Mouse (Mus musculus): Measurements from ENCODE around the gene Asb1. TPM values are rescaled to one million over a fixed set of nuclear protein-coding genes. Genes with fewer than 3 reads are reported as not detected.
A peak's percentile ranks its signal among the peaks of the same experiment; 100 is the strongest.

The Asb1 gene
- polyA plus RNA-seq, 1 experiment = 10.9 TPM

DNA sequence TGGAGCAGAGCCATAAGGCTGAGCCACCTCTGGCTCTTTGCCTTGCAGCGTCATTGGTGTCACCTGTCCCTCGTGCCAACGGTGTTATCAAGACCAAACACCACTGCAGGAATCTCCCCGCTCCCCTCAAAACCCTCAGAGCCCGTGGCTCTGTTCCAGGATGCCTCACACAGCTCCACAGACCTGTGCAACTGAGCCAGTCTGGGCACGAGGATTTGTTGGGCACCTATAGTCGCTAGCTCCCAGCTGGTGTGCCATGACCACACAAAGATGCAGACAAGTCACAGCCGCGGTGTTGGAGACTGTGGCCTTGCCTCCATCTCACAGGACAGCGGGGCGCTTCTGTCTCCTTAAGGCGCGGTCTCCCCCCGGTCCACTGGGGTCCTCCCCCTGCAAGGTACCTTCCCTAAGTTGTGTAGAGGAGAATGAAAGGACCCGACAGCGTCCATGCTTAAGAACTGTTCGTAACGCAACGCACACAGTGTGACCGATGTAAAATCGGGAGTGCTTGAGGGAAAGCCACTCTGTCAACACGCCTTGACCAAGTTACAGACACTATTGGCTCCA, 557 bp upstream of the Asb1 start:
- DNase-seq = no peak
- H3K4me1 ChIP-seq (ENCODE audit: control insufficient read depth, insufficient read depth, low read length) = peaks cover 11% of the 10 kb centered on the region
- H3K4me3 ChIP-seq (replicated peaks; ENCODE audit: extremely low read depth, low read depth, low read length) = peak overlapping the region; percentile 72
- 1% methylated on average over 22 of the region's 22 CpGs for WGBS
- TF ChIP-seq POLR2A (IDR thresholded peaks at IDR 0.05; ENCODE audit: borderline replicate concordance, extremely low read depth, low read depth, low read length) (no peak), CTCF (IDR thresholded peaks at IDR 0.05; ENCODE audit: insufficient read depth, low read length) (no peak)

DNA sequence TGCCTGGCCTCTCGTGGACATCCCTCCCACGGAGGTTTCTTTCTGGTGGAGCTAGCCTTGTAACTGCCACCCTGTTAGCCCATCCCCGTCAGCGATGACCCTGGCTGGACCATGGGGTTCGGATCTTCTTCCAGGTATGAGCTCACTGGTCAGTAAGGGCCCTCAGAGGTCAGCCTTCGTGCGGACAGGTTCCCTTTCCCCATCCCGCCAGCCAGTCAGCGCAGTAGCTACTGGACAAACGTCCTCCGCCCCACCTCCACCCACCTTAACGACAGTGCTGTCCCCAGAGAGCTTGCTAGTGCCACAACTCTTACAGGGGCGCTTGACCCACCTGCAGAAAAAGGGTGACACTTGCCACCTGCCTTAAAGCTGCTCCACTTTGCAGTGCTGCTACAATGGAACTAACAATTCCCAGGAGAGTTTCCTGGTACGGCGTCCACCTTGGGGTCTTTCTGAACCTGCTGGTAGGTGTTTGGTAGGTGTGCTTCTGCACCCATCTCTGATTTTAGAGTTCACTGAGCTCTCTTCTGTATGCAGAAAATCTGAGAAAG, 773 bp downstream of the Asb1 start:
- Histone ChIP-seq H3K4me3 (replicated peaks; ENCODE audit: extremely low read depth, low read depth, low read length) (peak overlapping the region; percentile 72), H3K4me1 (ENCODE audit: control insufficient read depth, insufficient read depth, low read length) (peaks cover 11% of the 10 kb centered on the region)
- DNase-seq = no peak
- no peak for TF ChIP-seq POLR2A (IDR thresholded peaks at IDR 0.05; ENCODE audit: borderline replicate concordance, extremely low read depth, low read depth, low read length)
- no peak for TF ChIP-seq CTCF (IDR thresholded peaks at IDR 0.05; ENCODE audit: insufficient read depth, low read length)
- 18% methylated on average over 15 of the region's 15 CpGs for WGBS

DNA sequence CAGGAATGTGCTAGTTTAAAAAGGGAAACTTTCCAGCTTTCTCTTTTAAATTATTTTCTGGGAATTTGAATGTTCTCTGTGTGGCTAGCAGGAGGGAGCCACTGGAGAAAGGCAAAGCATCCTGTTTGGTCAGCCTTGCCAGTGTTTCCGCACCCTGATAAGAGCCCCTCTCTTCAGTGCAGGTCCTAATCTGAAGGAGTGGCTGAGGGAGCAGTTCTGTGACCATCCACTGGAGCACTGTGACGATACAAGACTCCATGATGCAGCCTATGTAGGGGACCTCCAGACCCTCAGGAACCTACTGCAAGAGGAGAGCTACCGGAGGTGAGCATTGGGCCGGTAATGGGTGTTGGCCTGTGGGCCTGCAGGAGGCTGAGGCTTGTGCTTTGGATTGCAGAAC, 3.6 kb downstream of the Asb1 start:
- WGBS = 81% methylated on average over 4 of the region's 4 CpGs
- DNase-seq = no peak

DNA sequence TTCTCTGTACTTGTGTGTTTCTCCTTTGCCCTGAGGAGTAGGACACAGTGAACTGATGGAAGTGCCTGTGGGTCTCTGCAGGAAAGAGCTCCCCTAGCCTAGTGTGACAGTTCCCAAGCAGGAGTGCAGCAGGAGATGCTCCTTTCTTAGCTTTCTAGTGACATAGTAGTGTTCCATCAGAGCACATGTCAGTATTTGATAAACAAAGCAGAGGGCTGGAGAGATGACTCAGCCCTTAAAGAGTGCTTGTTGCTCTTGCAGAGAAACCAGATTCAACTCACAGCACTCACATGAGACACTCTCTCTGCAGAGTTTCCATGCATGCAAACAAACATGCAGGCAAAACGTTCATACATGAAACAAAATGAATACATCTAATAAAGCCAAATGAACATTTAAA, 4.9 kb downstream of the Asb1 start:
- Histone ChIP-seq H3K4me1 (ENCODE audit: control insufficient read depth, insufficient read depth, low read length) (peaks cover 6% of the 10 kb centered on the region), H3K4me3 (replicated peaks; ENCODE audit: extremely low read depth, low read depth, low read length) (no peak overlapping the region)
- 75% methylated on average over 1 of the region's 1 CpGs for WGBS
- no peak for DNase-seq
- TF ChIP-seq POLR2A (IDR thresholded peaks at IDR 0.05; ENCODE audit: borderline replicate concordance, extremely low read depth, low read depth, low read length) = no peak
- TF ChIP-seq CTCF (IDR thresholded peaks at IDR 0.05; ENCODE audit: insufficient read depth, low read length) = no peak

More for the DNA sequence above, 3.6 kb downstream of the Asb1 start:
- peaks cover 11% of the 10 kb centered on the region for H3K4me1 ChIP-seq (ENCODE audit: control insufficient read depth, insufficient read depth, low read length)
- TF ChIP-seq POLR2A (IDR thresholded peaks at IDR 0.05; ENCODE audit: borderline replicate concordance, extremely low read depth, low read depth, low read length) (no peak), CTCF (IDR thresholded peaks at IDR 0.05; ENCODE audit: insufficient read depth, low read length) (no peak)
- H3K4me3 ChIP-seq (replicated peaks; ENCODE audit: extremely low read depth, low read depth, low read length) = no peak overlapping the region

DNA sequence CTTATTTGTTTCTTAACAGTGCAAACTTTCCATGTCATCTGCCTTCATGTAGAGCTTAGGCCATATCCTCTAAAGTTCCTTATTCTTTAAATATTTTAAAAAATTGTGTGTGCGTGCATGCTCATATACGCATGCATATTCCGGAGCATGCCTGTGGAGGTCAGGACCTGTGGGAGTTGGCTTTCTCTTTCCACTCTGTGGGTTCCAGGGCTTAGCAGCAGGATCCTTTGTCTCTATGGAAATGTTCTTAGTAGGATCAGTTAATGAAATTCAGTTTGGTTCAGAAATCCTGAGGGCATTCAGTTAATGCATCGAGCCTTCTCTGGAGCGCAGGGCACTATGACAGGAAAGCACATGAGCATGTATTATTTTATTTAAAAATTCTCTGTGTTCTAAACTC, 7.2 kb downstream of the Asb1 start:
- H3K4me3 ChIP-seq (replicated peaks; ENCODE audit: extremely low read depth, low read depth, low read length) = no peak overlapping the region
- no peak for TF ChIP-seq POLR2A (IDR thresholded peaks at IDR 0.05; ENCODE audit: borderline replicate concordance, extremely low read depth, low read depth, low read length)
- no peak for TF ChIP-seq CTCF (IDR thresholded peaks at IDR 0.05; ENCODE audit: insufficient read depth, low read length)
- WGBS = over 99% methylated on average over 5 of the region's 5 CpGs
- no peaks in the 10 kb centered on the region for H3K4me1 ChIP-seq (ENCODE audit: control insufficient read depth, insufficient read depth, low read length)
- DNase-seq = no peak

DNA sequence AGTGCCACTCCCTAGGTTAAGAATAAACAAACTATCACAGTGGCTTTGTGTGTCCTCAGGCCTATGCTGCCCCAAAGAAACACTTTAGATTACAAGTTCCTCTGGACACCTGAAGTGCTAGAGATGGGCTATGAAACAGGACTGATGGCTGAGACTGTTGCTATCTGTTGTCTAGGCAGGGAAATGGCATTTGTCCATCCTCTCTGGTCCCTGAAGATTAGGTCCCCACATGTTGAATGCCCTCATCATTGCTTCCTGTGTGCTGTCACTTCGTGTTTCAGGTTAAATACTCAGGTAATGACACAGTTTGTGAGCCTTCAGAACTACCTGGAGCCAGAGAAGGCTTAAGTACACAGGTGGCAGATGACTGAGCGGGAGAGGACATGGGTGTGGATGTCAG, 8.7 kb downstream of the Asb1 start:
- 72% methylated on average over 2 of the region's 2 CpGs for WGBS
- no peaks in the 10 kb centered on the region for H3K4me1 ChIP-seq (ENCODE audit: control insufficient read depth, insufficient read depth, low read length)
- no peak overlapping the region for H3K4me3 ChIP-seq (replicated peaks; ENCODE audit: extremely low read depth, low read depth, low read length)
- TF ChIP-seq CTCF (IDR thresholded peaks at IDR 0.05; ENCODE audit: insufficient read depth, low read length) = no peak
- TF ChIP-seq POLR2A (IDR thresholded peaks at IDR 0.05; ENCODE audit: borderline replicate concordance, extremely low read depth, low read depth, low read length) = no peak
- no peak for DNase-seq

DNA sequence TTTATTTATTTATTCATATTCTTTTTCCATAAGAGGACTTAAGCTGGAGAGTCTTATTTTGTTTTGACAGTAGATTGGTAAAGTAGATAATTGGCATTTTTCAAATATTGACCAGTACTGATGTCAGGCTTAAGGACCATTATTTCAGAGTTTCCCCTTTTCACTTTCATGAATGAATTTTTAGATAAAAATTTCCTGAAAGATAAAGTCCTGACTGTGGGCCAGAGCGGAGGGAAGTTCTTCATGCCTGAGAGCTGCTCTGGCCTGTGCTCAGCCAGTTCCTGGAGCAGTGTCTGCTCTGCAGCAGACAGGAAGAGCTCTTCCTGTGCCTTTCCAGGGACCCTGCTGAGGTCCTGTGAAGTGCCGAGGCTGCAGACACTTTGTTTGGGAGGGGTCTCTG, 16.8 kb downstream of the Asb1 start:
- no peak for DNase-seq
- Histone ChIP-seq H3K4me3 (replicated peaks; ENCODE audit: extremely low read depth, low read depth, low read length) (no peak overlapping the region), H3K4me1 (ENCODE audit: control insufficient read depth, insufficient read depth, low read length) (no peaks in the 10 kb centered on the region)
- 54% methylated on average over 2 of the region's 2 CpGs for WGBS
- TF ChIP-seq POLR2A (IDR thresholded peaks at IDR 0.05; ENCODE audit: borderline replicate concordance, extremely low read depth, low read depth, low read length) (no peak), CTCF (IDR thresholded peaks at IDR 0.05; ENCODE audit: insufficient read depth, low read length) (no peak)

DNA sequence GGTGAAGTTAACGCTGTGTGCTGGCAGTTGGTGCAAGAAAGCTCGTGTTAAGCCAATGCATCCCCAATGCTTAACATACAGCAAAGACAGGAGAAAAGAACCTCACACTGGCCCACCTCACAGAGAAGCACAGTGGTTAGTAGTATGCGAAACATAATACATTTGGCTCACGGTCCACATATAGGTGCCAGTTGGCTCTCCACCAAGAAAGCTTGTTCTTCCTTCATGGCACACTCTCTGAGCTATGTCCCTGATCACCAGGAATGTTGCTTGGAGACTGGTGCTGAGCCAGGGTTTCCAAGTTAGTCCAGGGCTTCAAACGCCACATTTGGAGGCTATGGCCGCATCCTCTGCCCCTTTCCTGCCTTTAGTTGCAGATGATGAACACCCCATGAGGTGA, 20.9 kb downstream of the Asb1 start:
- 72% methylated on average over 6 of the region's 6 CpGs for whole genome bisulfite sequencing

DNA sequence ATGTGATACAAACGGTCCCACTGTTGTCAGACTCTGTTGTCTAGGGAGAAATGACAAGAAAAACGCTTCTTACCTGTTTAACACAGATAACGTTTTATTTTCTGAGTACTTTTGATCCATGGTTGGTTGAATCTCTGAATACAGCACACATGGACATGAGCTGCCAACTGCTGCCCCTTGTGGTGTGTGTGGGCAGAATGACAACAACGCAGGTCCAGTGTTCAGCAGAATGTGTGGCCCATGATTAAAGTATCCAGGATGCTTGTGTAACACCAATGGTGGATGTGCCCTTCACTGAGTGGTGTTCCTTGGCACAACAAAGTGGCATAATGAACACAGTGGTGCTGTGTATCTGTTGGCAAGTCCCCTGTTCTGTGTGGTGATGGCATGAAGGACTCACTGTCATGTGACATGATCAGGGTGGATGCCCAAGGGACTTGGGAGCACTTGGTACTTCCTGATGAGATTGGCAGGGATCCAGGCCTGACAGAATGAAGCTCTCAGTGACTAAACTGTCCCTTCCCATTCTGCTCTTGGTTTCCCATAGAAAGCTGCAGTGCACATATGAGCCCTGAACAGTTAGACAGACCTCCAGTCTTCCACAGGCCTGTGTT, 22.7 kb downstream of the Asb1 start:
- Histone ChIP-seq H3K4me1 (ENCODE audit: control insufficient read depth, insufficient read depth, low read length) (no peaks in the 10 kb centered on the region), H3K4me3 (replicated peaks; ENCODE audit: extremely low read depth, low read depth, low read length) (no peak overlapping the region)
- 75% methylated on average over 4 of the region's 4 CpGs for WGBS
- TF ChIP-seq POLR2A (IDR thresholded peaks at IDR 0.05; ENCODE audit: borderline replicate concordance, extremely low read depth, low read depth, low read length) (no peak), CTCF (IDR thresholded peaks at IDR 0.05; ENCODE audit: insufficient read depth, low read length) (no peak)
- no peak for DNase-seq

More for the DNA sequence above, 20.9 kb downstream of the Asb1 start:
- H3K4me3 ChIP-seq (replicated peaks; ENCODE audit: extremely low read depth, low read depth, low read length) = no peak overlapping the region
- TF ChIP-seq CTCF (IDR thresholded peaks at IDR 0.05; ENCODE audit: insufficient read depth, low read length) (no peak), POLR2A (IDR thresholded peaks at IDR 0.05; ENCODE audit: borderline replicate concordance, extremely low read depth, low read depth, low read length) (no peak)
- H3K4me1 ChIP-seq (ENCODE audit: control insufficient read depth, insufficient read depth, low read length) = no peaks in the 10 kb centered on the region
- DNase-seq = no peak

DNA sequence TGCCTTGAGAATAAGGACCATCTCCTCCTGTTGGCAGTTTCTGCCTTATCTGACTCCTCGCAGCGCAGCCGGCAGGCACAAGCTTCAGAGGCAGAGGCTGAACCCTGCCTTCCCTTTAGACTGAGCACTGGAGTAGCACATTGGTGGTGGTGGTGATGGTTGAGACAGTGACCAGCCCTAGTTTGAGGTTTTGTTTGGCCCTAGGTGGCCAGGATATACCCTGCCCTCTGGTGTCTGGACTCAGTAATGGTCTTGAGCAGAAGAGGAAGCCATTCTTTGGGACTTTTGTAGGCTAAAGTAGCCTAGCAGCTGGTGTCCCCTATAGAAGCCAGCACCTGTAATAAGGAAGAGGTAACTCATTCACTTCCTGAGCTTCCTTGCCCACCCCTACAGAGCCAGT, 23.7 kb downstream of the Asb1 start:
- 0 out of 2 replicates have a peak, but pooled peaks have one; percentile 16 for TF ChIP-seq CTCF (IDR thresholded peaks at IDR 0.05; ENCODE audit: insufficient read depth, low read length)
- no peak for TF ChIP-seq POLR2A (IDR thresholded peaks at IDR 0.05; ENCODE audit: borderline replicate concordance, extremely low read depth, low read depth, low read length)
- WGBS = 64% methylated on average over 3 of the region's 3 CpGs

More for the DNA sequence above, 23.7 kb downstream of the Asb1 start:
- Histone ChIP-seq H3K4me3 (replicated peaks; ENCODE audit: extremely low read depth, low read depth, low read length) (no peak overlapping the region), H3K4me1 (ENCODE audit: control insufficient read depth, insufficient read depth, low read length) (no peaks in the 10 kb centered on the region)
- no peak for DNase-seq

Measured in lung, adult 2 months (tissue).